Mouse (Mus musculus): ENCODE results near the gene Cep89. TPM values are rescaled to one million over a fixed set of nuclear protein-coding genes. Genes with fewer than 3 reads are reported as not detected.

Gene Cep89
- 4.0 TPM for polyA plus RNA-seq (2014; fragmentation: Illumina TruSeq; extraction: RNeasy Lipid Tissue Mini Kit (QIAGEN cat#74804); ENCODE audit: low read depth, low replicate concordance)

DNA sequence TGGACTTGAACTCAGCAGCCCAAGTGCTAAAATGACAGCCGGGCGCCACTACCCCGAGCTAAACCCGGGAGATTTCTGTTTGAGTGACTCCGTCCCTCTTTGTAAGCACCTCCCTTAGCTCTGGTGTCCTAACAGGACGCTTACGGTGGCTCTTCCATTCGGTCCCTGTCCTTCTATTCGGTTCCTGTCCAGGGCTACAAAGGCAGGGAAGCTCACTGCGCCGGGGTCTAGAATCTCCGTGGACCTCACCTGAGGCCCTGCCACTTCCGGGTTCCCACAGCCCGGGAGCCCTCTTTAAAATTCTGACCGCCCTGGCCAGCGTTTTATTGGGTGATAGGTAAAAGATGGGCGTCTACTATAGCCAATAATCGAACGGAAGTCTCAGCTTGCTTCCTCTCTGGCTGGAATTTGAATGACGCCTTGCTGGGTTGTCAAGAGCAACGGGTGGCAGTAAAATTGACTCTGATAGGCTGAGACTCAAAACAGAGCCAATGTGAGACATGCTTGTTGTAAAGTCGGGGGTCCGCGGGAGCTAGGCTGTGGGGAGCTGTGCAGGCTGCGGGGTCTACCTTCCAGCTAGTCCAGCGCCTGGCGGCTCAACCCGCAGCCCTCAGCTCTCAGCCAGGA is at the start of gene Cep89, which contains the start of gene Faap24:
TSS of gene Cep89 (plus strand) at position 494 of the 627 bp plus-strand sequence.
TSS of gene Faap24 (minus strand) at position 295 of the 627 bp plus-strand sequence.

DNA sequence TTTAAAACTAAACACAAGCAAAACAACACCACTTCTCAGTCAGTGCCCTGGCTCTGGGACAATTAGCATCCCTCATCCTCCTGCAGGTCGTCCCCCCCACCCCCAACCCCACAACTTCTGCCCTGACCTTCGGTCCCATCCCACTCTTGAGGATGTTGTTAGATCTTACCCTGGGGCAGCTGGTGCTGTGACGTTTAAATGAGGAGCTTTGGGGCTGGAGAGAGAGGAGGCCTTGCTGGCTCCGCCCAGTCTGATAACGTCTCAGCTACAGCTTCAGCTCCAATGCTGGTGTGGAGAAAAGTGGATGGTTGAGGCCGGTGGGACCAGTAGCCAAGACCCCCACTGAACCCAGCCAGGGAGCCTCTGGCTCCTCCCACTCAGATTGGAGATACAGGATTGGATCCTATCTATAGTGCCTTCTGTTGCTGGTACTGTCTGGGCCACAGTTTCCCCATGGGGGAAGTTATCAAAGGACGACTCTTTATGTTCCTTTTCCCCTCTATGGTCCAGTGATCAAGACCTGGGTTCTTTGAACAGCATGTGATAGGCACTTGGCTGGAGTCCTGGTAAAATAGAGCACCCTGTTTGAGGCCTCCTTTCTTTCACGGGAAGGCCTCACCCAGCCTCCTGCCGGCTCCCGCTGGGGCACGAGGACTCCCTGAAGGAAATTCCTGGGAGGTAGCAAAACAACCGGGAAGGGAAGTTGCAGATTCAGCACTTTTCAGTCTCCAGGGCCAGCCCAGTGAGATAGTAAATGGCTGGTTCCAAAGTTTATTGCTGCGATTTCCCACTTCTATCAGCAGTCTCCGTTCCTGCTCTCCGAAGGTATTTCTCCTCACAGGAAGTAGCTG is 51.4 kb downstream of the Cep89 start, which contains the start of gene Slc7a9:
TSS of gene Slc7a9 (plus strand) at position 801 of the 851 bp plus-strand sequence.

Other genes starting within 250 kb of the Cep89 start
- gene Slc7a10, start 210.7 kb upstream of the Cep89 start, polyA plus RNA-seq (2014; fragmentation: Illumina TruSeq; extraction: RNeasy Lipid Tissue Mini Kit (QIAGEN cat#74804); ENCODE audit: low read depth, low replicate concordance) = not detected
- 1.7 TPM for gene Lrp3, start 181.5 kb upstream of the Cep89 start, polyA plus RNA-seq (2014; fragmentation: Illumina TruSeq; extraction: RNeasy Lipid Tissue Mini Kit (QIAGEN cat#74804); ENCODE audit: low read depth, low replicate concordance)
- gene Gpatch1, start 78.6 kb upstream of the Cep89 start, polyA plus RNA-seq (2014; fragmentation: Illumina TruSeq; extraction: RNeasy Lipid Tissue Mini Kit (QIAGEN cat#74804); ENCODE audit: low read depth, low replicate concordance) = 4.3 TPM
- 13.3 TPM for gene Rhpn2, start 62.9 kb upstream of the Cep89 start, polyA plus RNA-seq (2014; fragmentation: Illumina TruSeq; extraction: RNeasy Lipid Tissue Mini Kit (QIAGEN cat#74804); ENCODE audit: low read depth, low replicate concordance)
- 0.87 TPM for gene Faap24, start 199 bp upstream of the Cep89 start, polyA plus RNA-seq (2014; fragmentation: Illumina TruSeq; extraction: RNeasy Lipid Tissue Mini Kit (QIAGEN cat#74804); ENCODE audit: low read depth, low replicate concordance)
- gene Slc7a9, start 51.8 kb downstream of the Cep89 start, polyA plus RNA-seq (2014; fragmentation: Illumina TruSeq; extraction: RNeasy Lipid Tissue Mini Kit (QIAGEN cat#74804); ENCODE audit: low read depth, low replicate concordance) = not detected
- not detected for gene Tdrd12, start 140.7 kb downstream of the Cep89 start, polyA plus RNA-seq (2014; fragmentation: Illumina TruSeq; extraction: RNeasy Lipid Tissue Mini Kit (QIAGEN cat#74804); ENCODE audit: low read depth, low replicate concordance)
- 170 TPM for gene Nudt19, start 159.3 kb downstream of the Cep89 start, polyA plus RNA-seq (2014; fragmentation: Illumina TruSeq; extraction: RNeasy Lipid Tissue Mini Kit (QIAGEN cat#74804); ENCODE audit: low read depth, low replicate concordance)
- not detected for gene Rgs9bp, start 188.5 kb downstream of the Cep89 start, polyA plus RNA-seq (2014; fragmentation: Illumina TruSeq; extraction: RNeasy Lipid Tissue Mini Kit (QIAGEN cat#74804); ENCODE audit: low read depth, low replicate concordance)
- 8.0 TPM for gene Ankrd27, start 189.2 kb downstream of the Cep89 start, polyA plus RNA-seq (2014; fragmentation: Illumina TruSeq; extraction: RNeasy Lipid Tissue Mini Kit (QIAGEN cat#74804); ENCODE audit: low read depth, low replicate concordance)